Mouse (Mus musculus): ENCODE data around the gene Cadm1.

DNA sequence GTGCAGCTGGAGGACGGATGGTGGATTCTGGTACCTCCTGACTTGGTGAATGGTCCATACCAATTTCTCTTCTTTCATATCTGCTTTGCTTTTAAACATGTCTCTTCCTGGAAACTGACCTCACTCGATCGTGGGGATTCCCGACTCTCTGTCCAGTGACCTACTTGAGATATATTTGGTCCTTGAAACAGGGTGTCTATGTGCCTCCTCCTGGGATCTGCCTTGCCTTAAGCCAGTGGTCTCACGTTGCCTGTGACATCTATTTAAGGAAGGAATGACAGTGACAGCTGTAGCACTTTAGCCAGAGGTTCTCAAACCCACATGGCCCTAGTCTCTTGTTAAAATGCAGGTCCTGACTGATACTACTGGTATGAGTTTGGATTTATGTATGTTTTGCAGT is 242.0 kb downstream of the Cadm1 start:
- no peak for TF ChIP-seq CTCF (IDR thresholded peaks at IDR 0.05; ENCODE audit: low read depth)
- TF ChIP-seq EP300 (IDR thresholded peaks at IDR 0.05; ENCODE audit: low read depth): no peak
